In the genomic region with DNA sequence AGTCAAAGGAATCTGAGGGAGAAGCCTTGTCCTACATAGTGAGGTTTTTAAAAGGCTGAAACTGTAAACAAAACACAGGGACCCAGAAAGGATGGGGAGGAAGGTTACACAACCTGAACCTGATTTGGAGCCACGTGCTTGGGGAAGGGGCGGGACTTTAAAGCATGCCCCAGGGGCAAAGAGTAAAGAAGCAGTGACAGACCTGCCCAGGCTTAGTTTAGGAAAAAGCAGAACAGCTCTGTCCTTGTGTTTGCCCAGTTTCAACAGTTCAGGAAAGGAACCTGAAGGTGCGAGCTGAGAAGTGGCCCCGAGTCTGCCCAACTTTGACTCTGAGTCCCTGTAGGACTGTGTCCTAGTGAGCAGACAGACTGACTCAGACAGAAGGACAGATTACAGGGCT, we compare ENCODE assay signal across 22 mouse cellular contexts. TPM values are rescaled to one million over a fixed set of nuclear protein-coding genes. Genes with fewer than 3 reads are reported as not detected.
DNase-seq lines count a peak whose midpoint lies in the region; ATAC-seq lines count a peak whose summit lies in the region.
"Had no signal": no experiment of that assay in that cellular context is flagged by ENCODE, and none has a peak within 500 bp of the region (broad histone marks: within the 10 kb centered on the region; RNA-seq: fewer than 3 reads in every experiment).

No protein-coding gene starts in this region.

- peak; percentile 18 for DNase-seq in kidney, adult 9 months
- no peak for DNase-seq in kidney, postnatal 10 days
- DNase-seq in testis, postnatal 14 days (ENCODE audit: low spot score), result peak; percentile 29
- DNase-seq in testis, postnatal 10 days (ENCODE audit: low spot score), result no peak
- no peak for DNase-seq in liver, embryonic 13.5 days
- DNase-seq in heart, postnatal 10 days, result no peak
- no peak for DNase-seq in cerebellum, adult 8-10 months
- DNase-seq: adrenal gland, adult 8-10 months; cerebellum, adult 2 months; cerebellum, postnatal 36 days; gastrocnemius, postnatal 10 days; heart, adult 18-20 months; lung, postnatal 10 days; right cerebral cortex, postnatal 25 days; spleen, adult 18-20 months; thymus, postnatal 14 days had no signal

- H3K36me3 ChIP-seq in liver, embryonic 13.5 days, result no peaks in the 10 kb centered on the region
- H3K36me3 ChIP-seq: heart, embryonic 13.5 days; hindbrain, embryonic 15.5 days; limb, embryonic 12.5 days had no signal

- H3K4me1 ChIP-seq in liver, embryonic 13.5 days (replicated peaks), result no peaks in the 10 kb centered on the region
- H3K4me1 ChIP-seq: hindbrain, embryonic 15.5 days had no signal

- H3K4me3 ChIP-seq in liver, embryonic 13.5 days (replicated peaks), result no peak overlapping the region
- H3K4me3 ChIP-seq: heart, embryonic 13.5 days; hindbrain, embryonic 15.5 days; limb, embryonic 12.5 days had no signal

- H3K9ac ChIP-seq in liver, embryonic 13.5 days, result no peak overlapping the region
- H3K9ac ChIP-seq: heart, embryonic 13.5 days; hindbrain, embryonic 15.5 days; limb, embryonic 12.5 days had no signal

- H3K27me3 ChIP-seq in liver, embryonic 13.5 days, result no peaks in the 10 kb centered on the region
- H3K27me3 ChIP-seq: heart, embryonic 13.5 days; hindbrain, embryonic 15.5 days; limb, embryonic 12.5 days had no signal

- 48% methylated on average over 4 of the region's 4 CpGs for WGBS in liver, embryonic 13.5 days (ENCODE audit: insufficient replicate concordance)

- 0 out of 2 replicates have a peak, but pooled peaks have one; percentile 31 for ATAC-seq in liver, embryonic 13.5 days (ENCODE audit: low read depth)
- ATAC-seq: activated CD4-positive, CD25-positive, alpha-beta regulatory T cell, adult 4 months; forebrain, embryonic 16.5 days had no signal

- H3K9me3 ChIP-seq in liver, embryonic 13.5 days (replicated peaks), result no peaks in the 10 kb centered on the region
- H3K9me3 ChIP-seq: heart, embryonic 13.5 days; hindbrain, embryonic 15.5 days; limb, embryonic 12.5 days had no signal

- intact Hi-C loops in heart, postnatal 10 days (cut with DNase I), result loop anchor here (5.0 kb wide), 2 partner anchors 43 to 513 kb away; no protein-coding TSS in a partner anchor

- no peak overlapping the region for H3K27ac ChIP-seq in liver, embryonic 13.5 days
- H3K27ac ChIP-seq: heart, embryonic 13.5 days; hindbrain, embryonic 15.5 days; limb, embryonic 12.5 days had no signal

- no peak overlapping the region for H3K4me2 ChIP-seq in liver, embryonic 13.5 days
- H3K4me2 ChIP-seq: heart, embryonic 13.5 days; hindbrain, embryonic 15.5 days; limb, embryonic 12.5 days; midbrain, embryonic 11.5 days had no signal

RNA-seq across cellular contexts. Expression of gene Sox4, which starts 23.1 kb away (rescaled TPM):
- polyA plus RNA-seq in liver, embryonic 13.5 days (2015; fragmentation: Nextera tagmentation; extraction: Ambion mirVana), result 2.7 and 4.2 TPM in 2 replicates
- total RNA-seq in heart, postnatal 10 days (2021), result 100 to 1,000 TPM in 1 of 2 experiments, 10 to 100 TPM in 1; 58.8 to 129 TPM

Comparison
In these comparisons a context has a peak if more than half of its experiments do, and no peak if none do; other contexts are left out.
1. DNase-seq: peak in kidney, adult 9 months (single experiment) and testis, postnatal 14 days (single experiment); none in kidney, postnatal 10 days (single experiment), testis, postnatal 10 days (single experiment), liver, embryonic 13.5 days (single experiment), heart, postnatal 10 days (0 of 2) and cerebellum, adult 8-10 months (single experiment).